Mouse (Mus musculus) layer of hippocampus, adult 2 months (tissue): ENCODE measurements around the gene Pgd. TPM values are rescaled to one million over a fixed set of nuclear protein-coding genes. Genes with fewer than 3 reads are reported as not detected.
"Not testable (repeated sequence)": the region's sequence is repeated elsewhere in the genome, so short reads cannot be mapped to it uniquely, and the experiment has no call there.

Experiments
- DNase-seq, 2 experiments: peaks; one replicate each; pipeline ENCODE4 v3.0.0; 2022; ENCODE audit warnings: low spot score in 2 of 2
- H3K27ac ChIP-seq: fragments of 200-600 bp; 2 replicates; pipeline ENCODE4 v1.8.1; 2022
- H3K4me3 ChIP-seq: fragments of 200-600 bp; 2 replicates; pipeline ENCODE4 v1.8.1; 2022; ENCODE audit warnings: mild to moderate bottlenecking
- CTCF ChIP-seq: fragments of 200-600 bp; conservative IDR thresholded peaks from 2 replicates; pipeline ENCODE4 v1.8.1; 2022; ENCODE audit warnings: antibody characterized with exemption, mild to moderate bottlenecking, moderate library complexity
- total RNA-seq, 2 experiments: library from RNA; stranded (reverse); gene quantifications; 2 replicates each; pipeline ENCODE4 v1.2.3; 2021

Gene Pgd
- total RNA-seq, 2 experiments from 2014 or later, result 30.8 to 32.0 TPM

GRCm38 (mm10) chr4:149143594-149143993 is 23.0 kb downstream of the Pgd start:
- TF ChIP-seq CTCF, result no peak
- H3K4me3 ChIP-seq, result no peak overlapping the region
- H3K27ac ChIP-seq, result no peak overlapping the region
- DNase-seq, result no peak

- H3K27ac ChIP-seq, result no peak overlapping the region
- TF ChIP-seq CTCF, result no peak
- no peak for DNase-seq
- no peak overlapping the region for H3K4me3 ChIP-seq
These were observed 28.1 kb downstream of the Pgd start for GRCm38 (mm10) chr4:149138515-149138914.

- peak within 1 kb of the TSS; percentile 78 for H3K27ac ChIP-seq
- peak within 1 kb of the TSS; percentile 83 for H3K4me3 ChIP-seq
- peak; percentile 99 for TF ChIP-seq CTCF
- DNase-seq, result peak; percentile 73 to 90
These were observed 29.4 kb downstream of the Pgd start, which contains the start of gene Cenps for GRCm38 (mm10) chr4:149136982-149137770. Cenps (minus strand) TSS chr4:149137629.

GRCm38 (mm10) chr4:149136116-149136850 is 30.3 kb downstream of the Pgd start:
- TF ChIP-seq CTCF, result no peak
- Histone ChIP-seq H3K4me3 (peak overlapping the region; percentile 83), H3K27ac (no peak overlapping the region; the same call in 1 of the 2 replicates)
- no peak for DNase-seq

- TF ChIP-seq CTCF, result no peak
- DNase-seq, result no peak
- Histone ChIP-seq H3K4me3 (no peak overlapping the region), H3K27ac (no peak overlapping the region)
These were observed 33.2 kb downstream of the Pgd start for GRCm38 (mm10) chr4:149133395-149133794.

GRCm38 (mm10) chr4:149131789-149132565 is 34.6 kb downstream of the Pgd start:
- Histone ChIP-seq H3K27ac (no peak overlapping the region), H3K4me3 (no peak overlapping the region)
- no peak for DNase-seq
- TF ChIP-seq CTCF, result no peak

- no peak overlapping the region for H3K27ac ChIP-seq
- H3K4me3 ChIP-seq, result no peak overlapping the region
- DNase-seq, result no peak
- TF ChIP-seq CTCF, result no peak
These were observed 35.4 kb downstream of the Pgd start for GRCm38 (mm10) chr4:149131021-149131752.

GRCm38 (mm10) chr4:149128467-149128866 is 38.1 kb downstream of the Pgd start:
- DNase-seq, result no peak
- Histone ChIP-seq H3K4me3 (no peak overlapping the region), H3K27ac (no peak overlapping the region)
- TF ChIP-seq CTCF, result no peak

GRCm38 (mm10) chr4:149126663-149127062 is 39.9 kb downstream of the Pgd start, which contains the start of gene Cort:
Cort (minus strand) TSS chr4:149126763.
- DNase-seq, result no peak
- Histone ChIP-seq H3K4me3 (no peak within 1 kb of the TSS), H3K27ac (no peak within 1 kb of the TSS)
- TF ChIP-seq CTCF, result no peak

GRCm38 (mm10) chr4:149126115-149126509 is 40.5 kb downstream of the Pgd start:
- H3K4me3 ChIP-seq, result no peak overlapping the region
- no peak for TF ChIP-seq CTCF
- H3K27ac ChIP-seq, result no peak overlapping the region
- no peak for DNase-seq

- no peak for TF ChIP-seq CTCF
- no peak overlapping the region for H3K27ac ChIP-seq
- H3K4me3 ChIP-seq, result no peak overlapping the region
- DNase-seq, result no peak
These were observed 41.0 kb downstream of the Pgd start for GRCm38 (mm10) chr4:149125341-149126114.

GRCm38 (mm10) chr4:149123432-149123831 is 43.1 kb downstream of the Pgd start:
- no peak overlapping the region for H3K4me3 ChIP-seq
- no peak for DNase-seq
- no peak for TF ChIP-seq CTCF
- no peak overlapping the region for H3K27ac ChIP-seq

GRCm38 (mm10) chr4:149119978-149120562 is 46.5 kb downstream of the Pgd start:
- not testable (repeated sequence) for DNase-seq, H3K27ac ChIP-seq

More at GRCm38 (mm10) chr4:149119978-149120562, 46.5 kb downstream of the Pgd start:
- not testable (repeated sequence) for H3K4me3 ChIP-seq
